Mouse (Mus musculus): ENCODE data around the gene Gm47841.

- TF ChIP-seq EP300 (IDR thresholded peaks at IDR 0.05), result no peak
- TF ChIP-seq CTCF (IDR thresholded peaks at IDR 0.05), result no peak
Measured at GRCm38 (mm10) chr15:101093988-101094387, 46.8 kb upstream of the Gm47841 start.
